Mouse (Mus musculus) lung, postnatal 0 days (tissue): ENCODE measurements at regions not wholly inside any gene's neighbourhood (a gene's known extent, or its start where the extent isn't known, plus 50 kb on each side); places are given as distances from the start of the nearest gene placed in this dataset.

Experiments used
- ATAC-seq: fragments of 200-750 bp; cut with Nextera tagmentation; 2 replicates; pipeline ENCODE4 v1.8.0; 2017; ENCODE audit warnings: moderate library complexity
- DNase-seq: peaks from one replicate; pipeline ENCODE4 v3.0.0-alpha.2; 2016; ENCODE audit warnings: low spot score
- H3K27ac ChIP-seq: fragments of 300-500 bp; sonication (generic); 2 replicates; pipeline ENCODE4 v1.5.1; 2014; ENCODE audit warnings: antibody characterized with exemption, mild to moderate bottlenecking, low read length, mixed read lengths
- H3K27me3 ChIP-seq: fragments of 300-500 bp; sonication (generic); replicated peaks from 2 replicates; pipeline ENCODE4 v1.6.1; 2014; ENCODE audit warnings: low read length, mixed read lengths; ENCODE audit not compliant: insufficient read depth
- H3K36me3 ChIP-seq: fragments of 300-500 bp; sonication (generic); 2 replicates; pipeline ENCODE4 v1.6.1; 2014; ENCODE audit warnings: low read length, mixed read lengths; ENCODE audit not compliant: insufficient read depth
- H3K4me1 ChIP-seq: fragments of 300-500 bp; sonication (generic); 2 replicates; pipeline ENCODE4 v1.6.1; 2014; ENCODE audit warnings: antibody characterized with exemption, low read depth, low read length, mixed read lengths; ENCODE audit not compliant: insufficient read depth
- H3K4me2 ChIP-seq: fragments of 300-500 bp; sonication (generic); replicated peaks from 2 replicates; pipeline ENCODE4 v1.6.1; 2014; ENCODE audit warnings: low read depth, mild to moderate bottlenecking, low read length, moderate library complexity, mixed read lengths
- H3K4me3 ChIP-seq: fragments of 300-500 bp; sonication (generic); 2 replicates; pipeline ENCODE4 v1.5.1; 2014; ENCODE audit warnings: low read depth, low read length
- H3K9ac ChIP-seq: fragments of 300-500 bp; sonication (generic); replicated peaks from 2 replicates; pipeline ENCODE4 v1.6.1; 2014; ENCODE audit warnings: low read depth, mild to moderate bottlenecking
- H3K9me3 ChIP-seq: fragments of 300-500 bp; sonication (generic); 2 replicates; pipeline ENCODE4 v1.6.1; 2016; ENCODE audit warnings: low read length, mixed read lengths
- CTCF ChIP-seq: IDR thresholded peaks from 2 replicates; pipeline ENCODE4 v1.5.1; 2016; ENCODE audit warnings: antibody characterized with exemption, mild to moderate bottlenecking
- EP300 ChIP-seq: IDR thresholded peaks from 2 replicates; pipeline ENCODE4 v1.6.1; 2016; ENCODE audit warnings: antibody characterized with exemption, mild to moderate bottlenecking, control low read depth
- WGBS: fragments of 180-500 bp; shearing (Covaris S2); extraction: QIAGEN DNeasy Blood & Tissue Kit; methylation state at CpG from one replicate; pipeline ENCODE4 v1.1.7; 2014; 5-methylcytosine and 5-hydroxymethylcytosine counted together

GRCm38 (mm10) chr8:109185558-109186198 is 308.1 kb upstream of the Pmfbp1 start:
- H3K9ac ChIP-seq = 0 out of 2 replicates have a peak overlapping the region, but pooled peaks have one; percentile 12
- ATAC-seq = peak; percentile 80
- TF ChIP-seq EP300 (no peak), CTCF (peak; percentile 96)
- no peaks in the 10 kb centered on the region for H3K36me3 ChIP-seq
- H3K9me3 ChIP-seq = no peaks in the 10 kb centered on the region
- no peak overlapping the region for H3K27ac ChIP-seq
- 21% methylated on average over 10 of the region's 10 CpGs for WGBS
- no peaks in the 10 kb centered on the region for H3K4me1 ChIP-seq
- peak overlapping the region; percentile 59 for H3K4me2 ChIP-seq
- peak; percentile 83 for DNase-seq
- H3K27me3 ChIP-seq = no peaks in the 10 kb centered on the region
- peak overlapping the region; percentile 23; the same call in 1 of the 2 replicates for H3K4me3 ChIP-seq

GRCm38 (mm10) chr8:109187617-109188016 is 306.2 kb upstream of the Pmfbp1 start:
- WGBS = 71% methylated on average over 7 of the region's 7 CpGs
- Histone ChIP-seq H3K4me2 (no peak overlapping the region), H3K27ac (no peak overlapping the region), H3K36me3 (no peaks in the 10 kb centered on the region), H3K27me3 (no peaks in the 10 kb centered on the region), H3K9me3 (no peaks in the 10 kb centered on the region), H3K9ac (no peak overlapping the region), H3K4me1 (no peaks in the 10 kb centered on the region), H3K4me3 (no peak overlapping the region)
- DNase-seq (no peak), ATAC-seq (no peak)
- no peak for TF ChIP-seq CTCF
- no peak for TF ChIP-seq EP300

GRCm38 (mm10) chr8:109214247-109214646 is 279.6 kb upstream of the Pmfbp1 start:
- H3K9ac ChIP-seq = no peak overlapping the region
- no peak overlapping the region for H3K27ac ChIP-seq
- H3K4me1 ChIP-seq = no peaks in the 10 kb centered on the region
- DNase-seq (no peak), ATAC-seq (no peak)
- TF ChIP-seq CTCF = no peak
- no peak for TF ChIP-seq EP300
- H3K27me3 ChIP-seq = no peaks in the 10 kb centered on the region
- no peaks in the 10 kb centered on the region for H3K9me3 ChIP-seq
- no peak overlapping the region for H3K4me2 ChIP-seq
- WGBS = 82% methylated on average over 8 of the region's 8 CpGs
- H3K36me3 ChIP-seq = no peaks in the 10 kb centered on the region
- H3K4me3 ChIP-seq = no peak overlapping the region

- no peak overlapping the region for H3K9ac ChIP-seq
- no peaks in the 10 kb centered on the region for H3K9me3 ChIP-seq
- no peaks in the 10 kb centered on the region for H3K27me3 ChIP-seq
- no peaks in the 10 kb centered on the region for H3K36me3 ChIP-seq
- no peak for ATAC-seq
- WGBS = 86% methylated on average over 5 of the region's 5 CpGs
- no peak overlapping the region for H3K4me3 ChIP-seq
- no peak for DNase-seq
- H3K27ac ChIP-seq = no peak overlapping the region
- no peak overlapping the region for H3K4me2 ChIP-seq
- TF ChIP-seq CTCF (no peak), EP300 (no peak)
- H3K4me1 ChIP-seq = no peaks in the 10 kb centered on the region
These were observed 277.5 kb upstream of the Pmfbp1 start for GRCm38 (mm10) chr8:109216318-109216717.

- Histone ChIP-seq H3K9me3 (no peaks in the 10 kb centered on the region), H3K4me2 (no peak overlapping the region), H3K9ac (no peak overlapping the region), H3K4me3 (no peak overlapping the region), H3K27me3 (no peaks in the 10 kb centered on the region), H3K27ac (no peak overlapping the region), H3K36me3 (no peaks in the 10 kb centered on the region), H3K4me1 (no peaks in the 10 kb centered on the region)
- TF ChIP-seq CTCF (no peak), EP300 (no peak)
- ATAC-seq (no peak), DNase-seq (no peak)
- 94% methylated on average over 19 of the region's 19 CpGs for WGBS
These were observed 276.5 kb upstream of the Pmfbp1 start for GRCm38 (mm10) chr8:109217326-109217725.

- H3K4me3 ChIP-seq = no peak overlapping the region
- H3K27me3 ChIP-seq = no peaks in the 10 kb centered on the region
- H3K4me1 ChIP-seq = no peaks in the 10 kb centered on the region
- H3K27ac ChIP-seq = no peak overlapping the region
- H3K9me3 ChIP-seq = no peaks in the 10 kb centered on the region
- H3K9ac ChIP-seq = no peak overlapping the region
- no peak for ATAC-seq
- no peaks in the 10 kb centered on the region for H3K36me3 ChIP-seq
- H3K4me2 ChIP-seq = peak overlapping the region; percentile 11; the same call in 1 of the 2 replicates
- no peak for TF ChIP-seq CTCF
- TF ChIP-seq EP300 = no peak
- DNase-seq = peak; percentile 18
- 53% methylated on average over 32 of the region's 32 CpGs for WGBS
These were observed 261.3 kb upstream of the Pmfbp1 start for GRCm38 (mm10) chr8:109232281-109233234.
